In the genomic region with DNA sequence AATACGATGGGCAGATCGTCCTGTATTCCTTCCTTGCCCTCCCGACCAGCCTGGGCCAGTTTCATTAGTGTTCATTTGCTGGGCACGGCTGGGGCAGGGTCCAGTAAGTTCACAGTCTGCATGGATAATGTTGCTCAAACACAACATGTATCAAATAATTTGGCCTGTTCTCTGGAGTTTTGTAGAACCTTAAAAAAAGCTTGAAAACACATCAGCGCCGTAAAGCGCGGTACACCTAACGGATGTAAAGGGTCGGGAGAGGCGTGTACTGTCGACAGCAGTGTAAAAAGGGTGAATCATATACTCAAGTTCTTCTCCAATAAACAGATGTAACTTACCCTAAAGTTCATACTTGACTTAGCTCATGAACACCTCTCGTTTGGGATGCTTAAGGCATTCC, we compare ENCODE assay signal across 1 mouse cellular context.
TF ChIP-seq lines count a peak whose summit lies in the region.

No protein-coding gene starts in this region.

TF ChIP-seq in CH12.LX, 34 proteins besides CTCF, POLR2A, EP300 and RAD21:
- no peak for TF ChIP-seq NRF1 (IDR thresholded peaks at IDR 0.05; ENCODE audit: low read depth, low read length)
- TF ChIP-seq CHD2 (IDR thresholded peaks at IDR 0.05; ENCODE audit: low read length), result no peak
- no peak for TF ChIP-seq POLR2AphosphoS2 (IDR thresholded peaks at IDR 0.05; ENCODE audit: low read depth, low read length)
- TF ChIP-seq RCOR1 (conservative IDR thresholded peaks at IDR 0.05; ENCODE audit: low read depth, low read length), result no peak
- no peak for TF ChIP-seq TCF12 (IDR thresholded peaks at IDR 0.05; ENCODE audit: low read depth, low read length)
- TF ChIP-seq KAT2A (IDR thresholded peaks at IDR 0.05; ENCODE audit: insufficient replicate concordance, low read length), result no peak
- no peak for TF ChIP-seq ELF1 (IDR thresholded peaks at IDR 0.05; ENCODE audit: low read depth, low read length)
- TF ChIP-seq MYC (IDR thresholded peaks at IDR 0.05; ENCODE audit: low read depth, low read length), result no peak
- no peak for TF ChIP-seq ZC3H11A (IDR thresholded peaks at IDR 0.05; ENCODE audit: low read depth, low read length)
- no peak for TF ChIP-seq SMC3 (IDR thresholded peaks at IDR 0.05; ENCODE audit: low read depth, low read length)
- TF ChIP-seq PAX5 (IDR thresholded peaks at IDR 0.05; ENCODE audit: low read length), result no peak
- no peak for TF ChIP-seq TBP (conservative IDR thresholded peaks at IDR 0.05; ENCODE audit: low read depth, low read length)
- TF ChIP-seq ZMIZ1 (IDR thresholded peaks at IDR 0.05; ENCODE audit: low read depth, low read length), result no peak
- no peak for TF ChIP-seq MAX (IDR thresholded peaks at IDR 0.05; ENCODE audit: low read length)
- TF ChIP-seq ETS1 (conservative IDR thresholded peaks at IDR 0.05; ENCODE audit: low read depth, low read length), result no peak
- no peak for TF ChIP-seq ZNF384 (IDR thresholded peaks at IDR 0.05; ENCODE audit: low read depth, low read length)
- no peak for TF ChIP-seq JUN (IDR thresholded peaks at IDR 0.05; ENCODE audit: insufficient read depth, low read depth, low read length)
